Mouse (Mus musculus) lung, embryonic 16.5 days (tissue): ENCODE results near the gene Pard3. TPM values are rescaled to one million over a fixed set of nuclear protein-coding genes. Genes with fewer than 3 reads are reported as not detected.

Experiments used
- ATAC-seq: fragments of 200-750 bp; cut with Nextera tagmentation; 2 replicates; pipeline ENCODE4 v1.8.0; 2017; ENCODE audit warnings: low read depth, mild to moderate bottlenecking, moderate library complexity
- H3K27ac ChIP-seq: fragments of 300-500 bp; sonication (generic); 2 replicates; pipeline ENCODE4 v1.5.1; 2014; ENCODE audit warnings: mild to moderate bottlenecking, control low read depth, low read length
- H3K27me3 ChIP-seq: fragments of 300-500 bp; sonication (generic); 2 replicates; pipeline ENCODE4 v1.6.1; 2014; ENCODE audit warnings: low read depth, low read length, mixed read lengths; ENCODE audit not compliant: control insufficient read depth, insufficient read depth
- H3K36me3 ChIP-seq: fragments of 300-500 bp; sonication (generic); 2 replicates; pipeline ENCODE4 v1.6.1; 2014; ENCODE audit warnings: low read length; ENCODE audit not compliant: control insufficient read depth, insufficient read depth
- H3K4me1 ChIP-seq: fragments of 300-500 bp; sonication (generic); replicated peaks from 2 replicates; pipeline ENCODE4 v1.6.1; 2014; ENCODE audit warnings: low read length, mixed read lengths; ENCODE audit not compliant: control insufficient read depth, insufficient read depth
- H3K4me2 ChIP-seq: fragments of 300-500 bp; sonication (generic); 2 replicates; pipeline ENCODE4 v1.6.1; 2014; ENCODE audit warnings: low read depth, low read length, control low read depth
- H3K4me3 ChIP-seq: fragments of 300-500 bp; sonication (generic); 2 replicates; pipeline ENCODE4 v1.5.1; 2014; ENCODE audit warnings: mild to moderate bottlenecking, low read length, control low read depth
- H3K9ac ChIP-seq: fragments of 300-500 bp; sonication (generic); 2 replicates; pipeline ENCODE4 v1.6.1; 2014; ENCODE audit warnings: low read length, control low read depth
- H3K9me3 ChIP-seq: fragments of 300-500 bp; sonication (generic); 2 replicates; pipeline ENCODE4 v1.6.1; 2016; ENCODE audit warnings: low read length; ENCODE audit not compliant: control insufficient read depth
- WGBS: fragments of 180-500 bp; shearing (Covaris S2); extraction: QIAGEN DNeasy Blood & Tissue Kit; methylation state at CpG from one replicate; pipeline ENCODE4 v1.1.7; 2014; 5-methylcytosine and 5-hydroxymethylcytosine counted together
- polyA plus RNA-seq: library from polyadenylated mRNA; unstranded; fragments of >200 nt; fragmentation: Nextera tagmentation; extraction: Ambion mirVana; gene quantifications from 2 replicates; pipeline ENCODE4 v1.2.1, GENCODE M21; 2015

Pard3 gene
- polyA plus RNA-seq, 1 experiment from 2014 or later, result 19.0 TPM

- no peak overlapping the region for H3K27ac ChIP-seq
- H3K9me3 ChIP-seq, result no peaks in the 10 kb centered on the region
- H3K4me1 ChIP-seq, result no peaks in the 10 kb centered on the region
- WGBS, result 74% methylated on average over 8 of the region's 8 CpGs
- no peaks in the 10 kb centered on the region for H3K36me3 ChIP-seq
- H3K9ac ChIP-seq, result no peak overlapping the region
- no peak for ATAC-seq
- no peak overlapping the region for H3K4me3 ChIP-seq
- H3K27me3 ChIP-seq, result no peaks in the 10 kb centered on the region
- no peak overlapping the region for H3K4me2 ChIP-seq
These were observed 201.2 kb downstream of the Pard3 start for GRCm38 (mm10) chr8:127264691-127265470.

GRCm38 (mm10) chr8:127266777-127267176 is 203.1 kb downstream of the Pard3 start:
- H3K27ac ChIP-seq, result no peak overlapping the region

GRCm38 (mm10) chr8:127268239-127269024 is 204.7 kb downstream of the Pard3 start:
- WGBS, result 58% methylated on average over 12 of the region's 12 CpGs
- Histone ChIP-seq H3K27ac (no peak overlapping the region), H3K27me3 (no peaks in the 10 kb centered on the region), H3K4me1 (no peaks in the 10 kb centered on the region), H3K36me3 (no peaks in the 10 kb centered on the region), H3K9me3 (no peaks in the 10 kb centered on the region), H3K4me3 (no peak overlapping the region), H3K4me2 (no peak overlapping the region), H3K9ac (no peak overlapping the region)
- ATAC-seq, result no peak

More at GRCm38 (mm10) chr8:127266777-127267176, 203.1 kb downstream of the Pard3 start:
- no peaks in the 10 kb centered on the region for H3K4me1 ChIP-seq
- ATAC-seq, result no peak
- 69% methylated on average over 5 of the region's 5 CpGs for WGBS
- no peak overlapping the region for H3K4me3 ChIP-seq
- H3K9me3 ChIP-seq, result no peaks in the 10 kb centered on the region
- no peak overlapping the region for H3K9ac ChIP-seq
- H3K27me3 ChIP-seq, result no peaks in the 10 kb centered on the region
- H3K36me3 ChIP-seq, result no peaks in the 10 kb centered on the region
- no peak overlapping the region for H3K4me2 ChIP-seq

GRCm38 (mm10) chr8:127269082-127269747 is 205.5 kb downstream of the Pard3 start:
- 60% methylated on average over 2 of the region's 2 CpGs for WGBS

GRCm38 (mm10) chr8:127271186-127271585 is 207.5 kb downstream of the Pard3 start:
- Histone ChIP-seq H3K4me1 (no peaks in the 10 kb centered on the region), H3K36me3 (no peaks in the 10 kb centered on the region), H3K27ac (no peak overlapping the region), H3K9ac (no peak overlapping the region), H3K4me3 (no peak overlapping the region), H3K9me3 (no peaks in the 10 kb centered on the region), H3K4me2 (no peak overlapping the region), H3K27me3 (no peaks in the 10 kb centered on the region)
- WGBS, result 95% methylated on average over 3 of the region's 3 CpGs
- ATAC-seq, result no peak

More at GRCm38 (mm10) chr8:127269082-127269747, 205.5 kb downstream of the Pard3 start:
- Histone ChIP-seq H3K4me1 (no peaks in the 10 kb centered on the region), H3K4me2 (no peak overlapping the region), H3K9me3 (no peaks in the 10 kb centered on the region), H3K4me3 (no peak overlapping the region), H3K36me3 (no peaks in the 10 kb centered on the region), H3K27me3 (no peaks in the 10 kb centered on the region), H3K27ac (no peak overlapping the region), H3K9ac (no peak overlapping the region)
- ATAC-seq, result no peak

GRCm38 (mm10) chr8:127280299-127280974 is 216.7 kb downstream of the Pard3 start:
- Histone ChIP-seq H3K36me3 (no peaks in the 10 kb centered on the region), H3K9me3 (no peaks in the 10 kb centered on the region), H3K27ac (no peak overlapping the region), H3K4me3 (no peak overlapping the region), H3K4me2 (no peak overlapping the region), H3K4me1 (no peaks in the 10 kb centered on the region), H3K9ac (no peak overlapping the region), H3K27me3 (no peaks in the 10 kb centered on the region)
- WGBS, result 91% methylated on average over 7 of the region's 7 CpGs
- no peak for ATAC-seq

- Histone ChIP-seq H3K9ac (no peak overlapping the region), H3K27me3 (no peaks in the 10 kb centered on the region), H3K27ac (no peak overlapping the region), H3K4me2 (no peak overlapping the region), H3K36me3 (no peaks in the 10 kb centered on the region), H3K9me3 (no peaks in the 10 kb centered on the region), H3K4me1 (no peaks in the 10 kb centered on the region), H3K4me3 (no peak overlapping the region)
- whole genome bisulfite sequencing, result 85% methylated on average over 4 of the region's 4 CpGs
- ATAC-seq, result no peak
These were observed 217.3 kb downstream of the Pard3 start for GRCm38 (mm10) chr8:127281035-127281434.

GRCm38 (mm10) chr8:127284462-127285216 is 220.9 kb downstream of the Pard3 start:
- no peak overlapping the region for H3K4me2 ChIP-seq
- H3K9me3 ChIP-seq, result no peaks in the 10 kb centered on the region
- H3K4me1 ChIP-seq, result no peaks in the 10 kb centered on the region
- H3K4me3 ChIP-seq, result no peak overlapping the region
- ATAC-seq, result peak; percentile 56
- H3K9ac ChIP-seq, result no peak overlapping the region
- no peaks in the 10 kb centered on the region for H3K27me3 ChIP-seq
- 64% methylated on average over 9 of the region's 9 CpGs for WGBS
- H3K27ac ChIP-seq, result no peak overlapping the region
- no peaks in the 10 kb centered on the region for H3K36me3 ChIP-seq
